Mouse (Mus musculus) heart, postnatal 10 days (tissue): ENCODE measurements around the gene Tbc1d30. TPM values are rescaled to one million over a fixed set of nuclear protein-coding genes. Genes with fewer than 3 reads are reported as not detected.

Experiments used
- DNase-seq, 2 experiments: peaks; one replicate each; pipeline ENCODE4 v3.0.0; 2021
- intact Hi-C: fragments of 180-260 bp; cut with DNase I; formaldehyde crosslinking; loops from one replicate; pipeline ENCODE4 v1.15.1; 2025
- total RNA-seq, 2 experiments: library from RNA; stranded (reverse); gene quantifications; 2 replicates each; pipeline ENCODE4 v1.2.3; 2021

Tbc1d30 gene
- total RNA-seq, 2 experiments from 2014 or later = 3.8 to 5.3 TPM

GRCm38 (mm10) chr10:121315321-121316283, 35.5 kb downstream of the Tbc1d30 start:
- peak in 1 of 2 experiments; percentile 51 for DNase-seq

DNA sequence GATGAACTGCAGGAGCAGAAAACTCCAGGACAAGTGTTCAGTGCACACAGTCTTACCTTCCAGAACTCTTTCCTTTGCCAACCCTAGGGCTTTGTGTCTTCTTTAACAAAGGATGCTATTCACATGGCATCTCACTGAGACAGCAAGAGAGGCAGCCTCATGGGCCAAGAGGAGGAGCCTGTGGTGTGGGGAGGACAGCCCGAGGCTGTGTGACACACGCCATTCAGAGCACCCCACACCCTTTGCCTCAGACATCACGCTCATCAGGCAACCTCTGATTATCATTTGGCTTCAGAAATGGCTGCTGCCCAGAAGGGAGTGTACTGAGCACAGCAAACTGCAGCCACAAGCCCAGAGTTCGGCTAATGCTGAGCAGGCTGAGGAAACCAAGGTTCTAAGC, 36.9 kb downstream of the Tbc1d30 start:
- no peak for DNase-seq
- intact Hi-C loops = no loop called here

More at GRCm38 (mm10) chr10:121315321-121316283, 35.5 kb downstream of the Tbc1d30 start:
- intact Hi-C loops = no loop called here

DNA sequence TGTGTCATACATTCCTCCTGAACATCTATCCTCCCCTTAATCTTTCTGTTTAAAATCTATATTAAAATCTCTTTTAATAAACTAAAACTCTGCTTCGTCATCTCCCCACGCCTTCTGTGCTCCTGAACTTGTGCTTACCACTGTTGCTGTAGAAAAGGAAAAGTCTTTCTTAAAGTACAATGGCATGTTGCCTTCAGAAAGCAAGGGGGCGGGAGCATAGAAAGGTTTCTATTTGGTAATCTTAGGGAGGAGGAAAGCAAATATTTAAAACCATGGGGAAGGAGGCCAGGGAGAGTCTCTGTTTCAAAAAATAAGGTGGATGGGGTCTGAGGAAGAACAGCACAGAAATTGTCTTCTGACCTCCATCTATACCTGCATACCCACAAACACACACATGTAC, 38.0 kb downstream of the Tbc1d30 start:
- intact Hi-C loops = no loop called here
- DNase-seq = no peak

DNA sequence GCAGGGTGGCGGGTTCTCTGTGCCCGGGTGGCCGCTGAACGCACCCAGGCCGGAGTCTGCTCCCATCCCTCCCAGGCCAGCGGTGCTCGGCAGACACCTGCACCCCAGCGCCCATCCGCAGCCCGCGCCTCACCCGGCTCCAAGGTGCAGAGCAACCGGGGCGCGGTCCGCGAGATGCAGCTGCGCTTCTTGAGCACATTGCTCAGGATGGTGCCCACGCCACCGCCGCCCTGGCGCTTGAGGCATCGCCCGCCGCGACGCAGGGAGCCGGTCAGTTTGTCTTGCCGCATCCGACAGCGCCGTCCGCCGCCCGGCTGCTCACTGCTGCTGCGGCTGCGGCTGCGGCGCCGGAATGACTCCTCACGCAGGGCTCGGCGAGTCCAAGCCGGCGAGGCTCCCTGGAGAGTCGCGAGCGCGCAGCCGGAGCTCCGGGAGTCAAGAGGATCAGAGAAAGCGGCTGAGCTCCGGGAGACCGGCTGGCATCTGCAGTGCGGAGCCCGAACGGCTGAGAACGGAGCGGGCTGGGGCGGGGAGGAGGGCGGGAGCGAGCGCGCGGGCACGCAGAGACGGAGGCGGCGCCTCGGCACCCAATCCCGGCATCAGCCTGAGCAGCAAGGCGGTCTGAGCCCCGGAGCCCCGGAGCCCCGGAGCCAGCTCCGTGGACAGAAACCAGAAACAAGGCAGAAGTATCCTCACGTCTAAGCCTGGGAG, 40.4 kb downstream of the Tbc1d30 start:
- intact Hi-C loops = no loop called here
- peak; percentile 64 to 69 for DNase-seq

DNA sequence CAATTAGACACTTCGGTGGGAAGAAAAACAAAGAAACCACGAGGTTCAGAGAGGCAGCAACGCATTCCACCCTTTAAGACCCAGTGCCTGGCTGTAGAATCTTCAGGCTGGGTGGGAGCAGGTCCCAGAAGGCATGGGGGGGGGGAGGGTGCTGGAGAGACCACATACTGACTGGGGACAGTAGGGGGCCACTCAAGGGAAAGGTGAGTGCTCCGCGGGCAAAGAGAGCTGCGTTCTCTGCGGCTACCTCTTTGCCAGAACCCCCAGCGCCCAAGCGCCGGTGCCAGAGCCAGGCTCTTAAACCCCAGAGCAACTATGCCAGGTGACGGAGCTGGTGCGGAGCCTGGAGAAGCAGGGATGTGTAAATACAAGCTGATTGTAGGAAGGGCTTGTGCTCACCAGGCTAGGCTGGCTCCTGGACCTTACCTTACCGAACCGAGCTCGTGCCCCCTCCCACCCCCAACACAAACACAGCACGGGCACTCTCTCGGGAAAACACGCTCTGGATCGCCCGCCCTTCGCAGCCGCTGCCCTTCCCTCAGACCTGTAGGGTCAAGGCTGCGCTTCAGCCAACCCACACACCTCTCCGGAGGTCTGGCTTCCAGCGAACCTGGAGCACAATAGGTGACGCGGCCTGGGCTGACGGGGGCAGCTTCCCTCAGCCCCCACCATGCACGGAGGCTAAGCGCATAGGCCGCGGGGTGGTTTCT, 41.1 kb downstream of the Tbc1d30 start:
- DNase-seq = no peak
- intact Hi-C loops = no loop called here

GRCm38 (mm10) chr10:121309123-121309655, 41.9 kb downstream of the Tbc1d30 start:
- intact Hi-C loops = no loop called here
- DNase-seq = peak in 1 of 2 experiments; percentile 35

- intact Hi-C loops = no loop called here
- DNase-seq = peak in 1 of 2 experiments; percentile 23
Observed at GRCm38 (mm10) chr10:121305441-121305840, 45.6 kb downstream of the Tbc1d30 start.

GRCm38 (mm10) chr10:121303559-121303958, 47.5 kb downstream of the Tbc1d30 start:
- no peak for DNase-seq
- intact Hi-C loops = no loop called here

- no peak for DNase-seq
- intact Hi-C loops = no loop called here
Observed at GRCm38 (mm10) chr10:121301868-121302267, 49.2 kb downstream of the Tbc1d30 start.

DNA sequence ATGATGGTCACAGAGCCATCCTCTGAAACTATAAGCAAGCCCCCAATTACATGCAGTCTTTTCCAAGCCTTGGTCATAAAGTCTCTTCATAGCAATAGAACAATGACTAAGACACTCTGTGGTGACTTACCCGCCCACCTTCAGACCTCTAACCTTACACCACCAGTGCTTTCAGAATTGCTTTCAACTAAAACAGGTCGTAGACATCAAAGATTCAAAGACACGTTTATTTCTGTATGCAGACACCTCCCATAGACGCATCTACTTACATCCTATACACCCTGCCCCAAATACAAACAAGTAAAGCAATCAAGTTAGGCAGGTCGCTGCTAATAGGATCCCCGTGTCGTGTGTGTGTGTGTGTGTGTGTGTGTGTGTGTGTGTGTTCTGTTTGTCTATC, 50.4 kb downstream of the Tbc1d30 start:
- no peak for DNase-seq
- intact Hi-C loops = no loop called here

- intact Hi-C loops = no loop called here
Observed at GRCm38 (mm10) chr10:121297054-121297701, 53.9 kb downstream of the Tbc1d30 start.

DNA sequence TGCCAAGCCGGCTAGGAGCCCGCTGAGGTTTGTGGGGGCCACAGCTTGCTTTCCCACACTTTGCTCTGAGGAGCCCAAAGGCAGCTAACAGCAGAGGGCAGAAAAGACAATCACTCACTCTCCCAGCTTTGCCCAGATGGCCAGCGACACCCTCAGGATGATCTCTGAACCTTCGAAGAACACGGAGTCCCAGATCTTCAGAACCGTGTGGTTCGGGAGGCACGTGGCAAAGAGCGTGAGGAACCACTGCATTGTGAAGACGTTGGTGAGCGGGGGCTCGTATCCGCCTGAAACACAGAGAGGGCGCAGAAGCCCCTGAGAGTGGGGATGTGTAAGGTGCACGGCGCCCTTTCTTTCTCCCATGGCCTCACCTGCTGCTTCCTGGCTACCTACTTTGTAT, 56.6 kb downstream of the Tbc1d30 start:
- intact Hi-C loops = no loop called here
- DNase-seq = no peak

More at GRCm38 (mm10) chr10:121297054-121297701, 53.9 kb downstream of the Tbc1d30 start:
- DNase-seq = peak; percentile 61 to 66

GRCm38 (mm10) chr10:121293829-121294228, 57.2 kb downstream of the Tbc1d30 start:
- DNase-seq = no peak
- intact Hi-C loops = no loop called here

DNA sequence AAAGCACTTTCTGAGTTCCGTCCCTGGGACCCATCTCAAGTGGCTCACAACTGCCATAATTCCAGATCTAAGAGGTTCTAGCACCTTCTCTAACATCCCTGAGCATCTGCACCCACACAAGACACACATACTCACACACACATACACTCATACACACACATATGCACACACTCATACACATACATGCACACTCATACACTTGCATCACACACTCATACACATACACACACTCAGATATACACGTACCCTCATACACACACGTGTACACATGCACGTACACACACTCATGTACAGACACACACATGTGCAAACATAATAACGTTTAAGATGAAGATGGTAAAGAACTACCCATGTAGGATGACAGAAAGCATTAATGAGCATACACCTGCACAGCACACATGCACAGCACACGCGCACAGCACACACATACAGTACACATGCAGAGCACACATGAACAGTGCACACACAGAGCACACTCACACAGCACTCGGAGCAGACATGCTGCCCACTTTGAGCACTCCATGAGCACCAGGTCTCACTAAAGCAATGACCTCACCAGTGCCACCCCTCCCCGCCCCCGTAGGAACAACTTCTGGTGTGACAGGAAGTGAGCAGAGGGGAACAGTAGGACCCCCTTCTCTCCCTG, 59.7 kb downstream of the Tbc1d30 start:
- intact Hi-C loops = no loop called here
- DNase-seq = no peak

DNA sequence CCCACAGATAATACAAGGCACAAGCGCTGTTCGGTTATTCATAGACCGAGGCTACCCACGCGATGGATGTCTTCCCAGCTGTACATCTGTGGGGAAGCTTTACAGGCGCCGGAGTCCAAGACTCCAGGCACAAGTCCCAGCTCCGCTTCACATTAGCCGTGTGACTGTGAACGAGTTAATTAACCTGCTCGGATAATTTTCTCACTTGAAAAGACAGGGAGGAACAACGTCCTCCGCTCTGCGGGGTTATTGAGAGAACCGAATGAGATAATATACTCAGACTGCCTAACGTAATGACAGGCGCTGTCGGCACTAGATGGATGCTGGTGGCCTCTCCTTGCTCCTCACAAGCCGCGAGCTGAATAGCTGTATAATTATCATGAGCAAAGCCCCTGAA, 60.4 kb downstream of the Tbc1d30 start:
- no peak for DNase-seq
- intact Hi-C loops = no loop called here

GRCm38 (mm10) chr10:121289970-121290681, 61.0 kb downstream of the Tbc1d30 start:
- DNase-seq = no peak
- intact Hi-C loops = no loop called here

DNA sequence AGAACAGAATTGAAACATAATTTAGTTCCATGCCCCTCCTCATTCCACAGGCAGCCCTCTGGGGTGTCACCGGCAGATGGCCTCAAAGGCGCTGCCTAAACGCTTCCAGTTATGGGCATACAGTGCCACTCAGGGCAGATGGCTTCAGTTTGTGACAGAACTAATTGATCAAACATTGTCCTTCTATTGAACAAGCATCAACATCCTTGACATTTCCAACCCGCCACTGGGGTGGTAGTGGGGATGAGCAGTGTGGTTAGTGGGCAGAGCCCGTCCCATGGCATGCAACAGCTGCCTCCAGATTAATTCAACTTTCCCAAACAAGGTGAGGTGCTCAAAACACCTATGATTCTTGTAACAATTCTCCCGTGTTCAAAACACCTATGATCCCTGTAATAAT, 68.2 kb downstream of the Tbc1d30 start:
- intact Hi-C loops = no loop called here
- DNase-seq = no peak

DNA sequence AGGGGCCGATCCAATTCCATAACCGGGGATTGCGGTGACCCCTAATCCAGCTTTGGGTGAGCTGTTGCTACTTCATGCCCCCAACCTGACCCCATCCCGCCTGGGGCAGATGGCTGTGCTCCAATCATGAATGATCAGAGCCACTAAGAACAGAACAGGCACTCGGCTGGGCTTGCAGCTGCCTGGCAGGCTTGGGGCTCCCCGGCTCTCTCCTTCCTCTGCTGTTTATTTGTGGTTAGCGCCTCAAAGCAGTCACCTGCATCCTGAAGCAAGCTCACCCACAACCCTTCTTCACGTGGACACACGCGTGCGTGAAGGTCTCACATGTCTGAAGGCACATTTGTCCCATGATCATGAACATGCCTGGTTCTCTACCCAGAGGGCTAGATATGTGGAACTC, 68.6 kb downstream of the Tbc1d30 start:
- DNase-seq = no peak
- intact Hi-C loops = no loop called here

- no peak for DNase-seq
- intact Hi-C loops = no loop called here
Observed at GRCm38 (mm10) chr10:121280943-121281342, 70.1 kb downstream of the Tbc1d30 start.
